Mouse (Mus musculus): ENCODE data around the gene Sirt4. TPM values are rescaled to one million over a fixed set of nuclear protein-coding genes. Genes with fewer than 3 reads are reported as not detected.
"Not testable (repeated sequence)": the region's sequence is repeated elsewhere in the genome, so short reads cannot be mapped to it uniquely, and the experiment has no call there.

Gene Sirt4
- polyA plus RNA-seq, 1 experiment = 13.6 TPM

GRCm38 (mm10) chr5:115498307-115499240 is 14.0 kb upstream of the Sirt4 start:
- no peak overlapping the region for H3K4me3 ChIP-seq
- H3K36me3 ChIP-seq (ENCODE audit: control insufficient read depth, insufficient read depth) = no peaks in the 10 kb centered on the region

GRCm38 (mm10) chr5:115497033-115497432 is 12.5 kb upstream of the Sirt4 start:
- Histone ChIP-seq H3K36me3 (ENCODE audit: control insufficient read depth, insufficient read depth) (no peaks in the 10 kb centered on the region), H3K27me3 (ENCODE audit: control insufficient read depth, insufficient read depth, insufficient read length) (no peaks in the 10 kb centered on the region)

More at GRCm38 (mm10) chr5:115498307-115499240, 14.0 kb upstream of the Sirt4 start:
- H3K27me3 ChIP-seq (ENCODE audit: control insufficient read depth, insufficient read depth, insufficient read length) = no peaks in the 10 kb centered on the region
- H3K79me2 ChIP-seq (ENCODE audit: control insufficient read depth, insufficient read depth) = no peaks in the 10 kb centered on the region
- TF ChIP-seq TCF3 (IDR thresholded peaks at IDR 0.05; ENCODE audit: insufficient read length, low read depth) (no peak), CEBPB (IDR thresholded peaks at IDR 0.05; ENCODE audit: insufficient read depth, poor library complexity, severe bottlenecking) (no peak), MYOG (IDR thresholded peaks at IDR 0.05; ENCODE audit: control insufficient read depth in 1 of 3, insufficient read depth in 1 of 3, insufficient read length in 2 of 3, low read depth in 2 of 3) (no peak), REST (IDR thresholded peaks at IDR 0.05; ENCODE audit: insufficient read depth, insufficient read length) (no peak), MAX (IDR thresholded peaks at IDR 0.05; ENCODE audit: low read depth) (no peak)
- H3K4me2 ChIP-seq (ENCODE audit: low read depth) = no peak overlapping the region
- H3ac ChIP-seq (ENCODE audit: control insufficient read depth, insufficient read length) = no peak overlapping the region

GRCm38 (mm10) chr5:115495618-115496017 is 11.1 kb upstream of the Sirt4 start:
- not testable (repeated sequence) for H3K36me3 ChIP-seq (ENCODE audit: control insufficient read depth, insufficient read depth); H3K4me2 ChIP-seq (ENCODE audit: low read depth); H3K4me3 ChIP-seq; H3ac ChIP-seq (ENCODE audit: control insufficient read depth, insufficient read length); H3K79me2 ChIP-seq (ENCODE audit: control insufficient read depth, insufficient read depth); H3K27me3 ChIP-seq (ENCODE audit: control insufficient read depth, insufficient read depth, insufficient read length)

More at GRCm38 (mm10) chr5:115497033-115497432, 12.5 kb upstream of the Sirt4 start:
- no peaks in the 10 kb centered on the region for H3K79me2 ChIP-seq (ENCODE audit: control insufficient read depth, insufficient read depth)
- TF ChIP-seq TCF12 (IDR thresholded peaks at IDR 0.05; ENCODE audit: insufficient read depth, poor library complexity, severe bottlenecking) (no peak), POLR2A (IDR thresholded peaks at IDR 0.05; ENCODE audit: insufficient read length, low read depth) (no peak), TCF3 (IDR thresholded peaks at IDR 0.05; ENCODE audit: insufficient read length, low read depth) (no peak), USF1 (IDR thresholded peaks at IDR 0.05; ENCODE audit: low read depth) (no peak), SRF (IDR thresholded peaks at IDR 0.05; ENCODE audit: control insufficient read depth, insufficient read length, low read depth) (no peak), MYOD1 (IDR thresholded peaks at IDR 0.05; ENCODE audit: control insufficient read depth in 1 of 3, insufficient read length in 2 of 3, low read depth in 2 of 3) (no peak), MAX (IDR thresholded peaks at IDR 0.05; ENCODE audit: low read depth) (no peak), REST (IDR thresholded peaks at IDR 0.05; ENCODE audit: insufficient read depth, insufficient read length) (no peak), E2F4 (IDR thresholded peaks at IDR 0.05; ENCODE audit: insufficient read depth) (no peak), MYOG (IDR thresholded peaks at IDR 0.05; ENCODE audit: control insufficient read depth in 1 of 3, insufficient read depth in 1 of 3, insufficient read length in 2 of 3, low read depth in 2 of 3) (no peak), POLR2AphosphoS2 (IDR thresholded peaks at IDR 0.05; ENCODE audit: insufficient read length, low read depth) (no peak), CEBPB (IDR thresholded peaks at IDR 0.05; ENCODE audit: insufficient read depth, poor library complexity, severe bottlenecking) (no peak)
- H3ac ChIP-seq (ENCODE audit: control insufficient read depth, insufficient read length) = no peak overlapping the region
- no peak overlapping the region for H3K4me2 ChIP-seq (ENCODE audit: low read depth)
- H3K4me3 ChIP-seq = no peak overlapping the region

- Histone ChIP-seq H3K36me3 (ENCODE audit: control insufficient read depth, insufficient read depth) (no peaks in the 10 kb centered on the region), H3K4me3 (no peak overlapping the region)
- TF ChIP-seq TCF12 (IDR thresholded peaks at IDR 0.05; ENCODE audit: insufficient read depth, poor library complexity, severe bottlenecking) (no peak), CEBPB (IDR thresholded peaks at IDR 0.05; ENCODE audit: insufficient read depth, poor library complexity, severe bottlenecking) (no peak), MYOD1 (IDR thresholded peaks at IDR 0.05; ENCODE audit: control insufficient read depth in 1 of 3, insufficient read length in 2 of 3, low read depth in 2 of 3) (no peak)
Observed at GRCm38 (mm10) chr5:115493441-115493840, 8.9 kb upstream of the Sirt4 start.

GRCm38 (mm10) chr5:115492711-115493335 is 8.3 kb upstream of the Sirt4 start:
- H3K27me3 ChIP-seq (ENCODE audit: control insufficient read depth, insufficient read depth, insufficient read length) = no peaks in the 10 kb centered on the region
- peak overlapping the region; percentile 17 for H3K4me3 ChIP-seq
- H3K4me2 ChIP-seq (ENCODE audit: low read depth) = peak overlapping the region; percentile 81
- no peaks in the 10 kb centered on the region for H3K79me2 ChIP-seq (ENCODE audit: control insufficient read depth, insufficient read depth)
- H3ac ChIP-seq (ENCODE audit: control insufficient read depth, insufficient read length) = no peak overlapping the region
- no peak for TF ChIP-seq MYOD1 (IDR thresholded peaks at IDR 0.05; ENCODE audit: control insufficient read depth in 1 of 3, insufficient read length in 2 of 3, low read depth in 2 of 3)
- TF ChIP-seq E2F4 (IDR thresholded peaks at IDR 0.05; ENCODE audit: insufficient read depth) = no peak
- TF ChIP-seq USF1 (IDR thresholded peaks at IDR 0.05; ENCODE audit: low read depth) = no peak
- no peak for TF ChIP-seq POLR2A (IDR thresholded peaks at IDR 0.05; ENCODE audit: insufficient read length, low read depth)
- no peak for TF ChIP-seq TCF3 (IDR thresholded peaks at IDR 0.05; ENCODE audit: insufficient read length, low read depth)
- no peak for TF ChIP-seq MYOG (IDR thresholded peaks at IDR 0.05; ENCODE audit: control insufficient read depth in 1 of 3, insufficient read depth in 1 of 3, insufficient read length in 2 of 3, low read depth in 2 of 3)
- TF ChIP-seq REST (IDR thresholded peaks at IDR 0.05; ENCODE audit: insufficient read depth, insufficient read length) = no peak
- TF ChIP-seq SRF (IDR thresholded peaks at IDR 0.05; ENCODE audit: control insufficient read depth, insufficient read length, low read depth) = no peak
- peak; percentile 50 for TF ChIP-seq MAX (IDR thresholded peaks at IDR 0.05; ENCODE audit: low read depth)
- TF ChIP-seq CEBPB (IDR thresholded peaks at IDR 0.05; ENCODE audit: insufficient read depth, poor library complexity, severe bottlenecking) = peak; percentile 52; the same call in 1 of the 2 replicates
- no peak for TF ChIP-seq POLR2AphosphoS2 (IDR thresholded peaks at IDR 0.05; ENCODE audit: insufficient read length, low read depth)
- TF ChIP-seq TCF12 (IDR thresholded peaks at IDR 0.05; ENCODE audit: insufficient read depth, poor library complexity, severe bottlenecking) = no peak
- H3K36me3 ChIP-seq (ENCODE audit: control insufficient read depth, insufficient read depth) = no peaks in the 10 kb centered on the region

More at GRCm38 (mm10) chr5:115493441-115493840, 8.9 kb upstream of the Sirt4 start:
- no peaks in the 10 kb centered on the region for H3K79me2 ChIP-seq (ENCODE audit: control insufficient read depth, insufficient read depth)
- H3K27me3 ChIP-seq (ENCODE audit: control insufficient read depth, insufficient read depth, insufficient read length) = no peaks in the 10 kb centered on the region
- H3K4me2 ChIP-seq (ENCODE audit: low read depth) = peak overlapping the region; percentile 7
- no peak overlapping the region for H3ac ChIP-seq (ENCODE audit: control insufficient read depth, insufficient read length)
